Mouse (Mus musculus) gastrocnemius, postnatal 25 days (tissue): ENCODE data around the gene Snap91. TPM values are rescaled to one million over a fixed set of nuclear protein-coding genes. Genes with fewer than 3 reads are reported as not detected.

Experiments used
- DNase-seq: peaks from one replicate; pipeline ENCODE4 v3.0.0; 2022
- total RNA-seq, 2 experiments: library from RNA; stranded (reverse); gene quantifications; 1 replicate in 1 of 2; 2 replicates in 1 of 2; pipeline ENCODE4 v1.2.3; 2021

Gene Snap91
- total RNA-seq, 2 experiments from 2014 or later: 0.21 to 0.51 TPM

DNA sequence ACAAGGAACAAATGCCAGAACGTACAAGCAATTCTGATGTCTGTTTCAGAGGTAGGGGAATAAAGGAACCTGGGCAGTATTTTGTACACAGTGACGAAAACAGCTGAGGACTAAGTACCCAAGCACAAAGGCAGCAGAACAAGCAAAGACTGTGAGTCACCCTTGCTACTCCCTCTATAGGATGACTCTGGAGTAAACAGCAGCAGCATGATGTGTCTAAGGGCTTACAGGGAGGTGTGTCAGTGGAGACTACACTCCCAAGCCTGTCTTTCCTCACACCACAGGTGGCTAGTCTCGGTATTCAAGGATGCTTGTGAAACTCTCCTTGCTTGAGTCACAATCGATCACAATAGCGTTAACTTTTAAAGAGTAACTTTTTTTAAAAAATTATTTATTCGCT, 66.1 kb downstream of the Snap91 start:
- no peak for DNase-seq

DNA sequence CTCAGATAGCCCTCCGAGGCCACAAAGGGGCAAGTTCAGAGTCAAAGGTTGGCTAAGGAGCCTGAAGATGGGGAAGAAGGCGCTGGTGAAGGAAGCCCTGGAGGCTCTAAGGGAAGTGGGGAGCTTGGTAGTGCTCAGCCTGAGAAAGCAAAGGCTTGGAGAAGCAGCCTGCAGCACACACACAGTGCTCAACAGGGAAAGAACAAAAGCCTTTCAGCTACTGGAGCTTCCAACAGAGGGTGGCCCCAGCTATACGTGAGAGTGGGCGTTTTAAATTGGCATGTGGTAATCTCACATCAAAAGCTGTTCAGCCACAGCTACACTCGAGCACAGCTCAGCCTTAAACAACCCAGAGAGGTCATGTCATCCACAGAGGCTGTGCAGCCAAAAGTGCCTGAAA, 67.1 kb downstream of the Snap91 start:
- DNase-seq: no peak

DNA sequence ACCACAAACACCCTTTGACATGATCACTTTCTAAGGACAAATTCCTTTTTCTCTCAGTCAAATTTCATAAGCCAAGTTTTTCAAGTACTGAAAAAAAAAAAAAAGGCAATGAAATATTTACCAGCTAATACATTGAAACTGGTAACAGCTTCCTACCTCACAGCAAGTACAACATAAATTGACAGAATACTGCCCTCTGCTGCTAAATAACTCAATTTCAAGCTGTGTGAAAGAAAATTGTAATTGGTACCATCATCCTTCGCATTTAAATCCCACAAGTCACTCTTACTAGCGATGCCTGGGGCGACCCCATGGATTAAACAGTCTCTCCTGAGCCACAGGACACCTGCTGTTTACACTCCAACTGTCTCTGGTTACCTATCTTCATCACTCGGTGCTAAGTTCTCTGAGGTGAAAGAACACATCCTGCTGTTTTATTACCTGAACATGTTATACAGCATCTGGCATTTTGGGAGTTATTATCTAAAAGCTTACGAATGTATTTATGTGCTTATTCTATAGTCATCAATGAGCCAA, 69.7 kb downstream of the Snap91 start:
- no peak for DNase-seq

DNA sequence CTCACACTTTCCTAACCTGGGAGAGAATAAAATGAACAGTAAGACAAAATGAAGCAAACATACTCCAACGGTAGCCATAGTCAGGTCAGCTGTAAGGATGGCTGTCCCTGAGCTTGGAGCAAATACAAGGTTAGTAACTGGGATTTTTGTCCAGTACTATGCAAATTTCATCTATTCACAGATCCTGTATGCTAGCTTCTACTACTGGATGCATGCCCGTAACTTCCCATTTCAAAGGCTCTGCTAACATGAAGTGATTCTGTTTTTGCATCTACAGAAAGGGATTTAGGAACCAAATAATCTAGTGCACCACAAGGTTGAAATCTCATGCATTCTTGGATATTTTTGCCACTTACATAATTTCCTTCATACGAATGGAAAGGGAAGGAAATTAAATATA, 70.2 kb downstream of the Snap91 start:
- DNase-seq: no peak

DNA sequence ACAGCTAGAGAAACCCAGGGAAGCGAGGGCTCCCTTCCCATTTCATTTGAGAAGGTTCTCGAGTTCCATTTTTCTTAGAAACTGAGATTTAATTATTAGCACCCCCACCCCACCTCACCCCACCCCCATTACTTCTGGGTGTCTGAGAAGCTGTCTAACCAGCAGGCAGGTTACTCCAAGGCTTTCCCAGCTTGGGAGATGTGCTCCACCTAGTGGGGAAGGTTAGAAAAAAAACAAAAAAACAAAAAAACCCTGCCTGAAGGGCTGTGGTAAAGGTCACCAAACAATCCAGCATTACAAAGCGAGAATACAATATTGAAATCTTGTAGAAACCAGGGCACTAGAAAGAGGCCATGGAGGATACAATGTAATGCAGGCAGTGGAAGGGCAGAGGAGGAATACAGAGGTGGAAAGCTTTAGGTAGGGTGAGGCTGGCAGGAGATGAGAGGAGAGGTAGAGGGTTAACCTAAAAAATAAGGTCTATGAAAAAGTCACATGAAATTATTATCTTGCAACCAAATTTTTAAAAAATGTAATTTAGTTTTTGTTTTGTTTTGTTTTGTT, 79.8 kb downstream of the Snap91 start:
- DNase-seq: no peak

DNA sequence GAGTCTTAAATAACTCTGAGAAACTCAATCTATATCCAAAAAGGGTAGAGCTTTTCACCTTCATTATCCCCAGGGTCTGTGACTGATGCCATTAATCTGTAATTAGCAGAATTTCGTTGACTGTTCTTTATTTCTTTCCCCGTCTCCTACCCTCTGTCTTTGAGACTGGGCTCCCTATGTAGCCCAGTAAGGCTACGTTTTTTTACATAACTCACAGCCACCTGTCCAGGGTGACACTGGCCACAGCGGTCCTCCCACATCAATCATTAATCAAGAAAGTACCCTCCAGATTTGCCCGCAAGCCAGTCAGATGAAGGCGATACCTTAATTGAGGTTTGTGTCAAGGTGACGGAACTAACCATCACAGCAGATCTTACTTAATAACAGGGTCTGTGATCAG, 81.4 kb downstream of the Snap91 start:
- no peak for DNase-seq

DNA sequence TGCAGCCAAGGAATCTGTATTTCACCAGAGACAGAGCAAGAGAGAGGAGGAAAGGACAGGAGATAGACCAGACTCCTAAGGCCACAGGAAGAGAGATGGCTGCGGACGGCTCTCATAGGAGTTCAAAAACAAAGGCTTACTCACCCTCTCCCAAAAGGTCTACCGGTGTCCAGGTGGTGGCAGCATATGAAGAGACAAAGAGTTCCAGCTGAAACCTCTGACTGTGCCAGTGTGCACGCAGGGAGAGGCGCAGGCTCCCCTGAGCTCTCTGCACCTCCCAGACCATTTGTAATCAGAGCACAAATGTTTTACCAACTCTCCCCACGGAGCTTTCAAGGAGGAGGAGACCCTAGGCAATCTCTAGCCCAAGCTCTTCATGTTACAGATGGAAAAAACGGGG, 81.8 kb downstream of the Snap91 start:
- no peak for DNase-seq

DNA sequence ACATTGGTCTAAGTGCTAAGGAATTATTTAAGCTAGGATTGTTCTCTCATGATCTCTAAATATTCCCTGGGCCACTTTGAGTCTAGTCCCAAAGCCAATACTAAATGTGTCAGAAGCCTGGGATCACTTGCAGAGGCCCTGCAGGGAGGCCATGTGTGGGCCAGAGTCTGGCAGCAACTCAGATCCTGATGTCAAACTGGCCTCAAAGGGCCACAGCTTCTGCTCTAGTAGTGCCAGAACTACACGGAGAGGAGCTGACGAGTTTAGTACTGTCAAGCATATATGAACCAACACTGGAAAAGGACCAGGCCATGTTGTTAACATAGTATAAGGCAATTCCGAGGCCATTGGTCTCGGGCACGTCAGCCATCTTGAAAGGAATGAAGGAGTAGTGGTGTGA, 82.3 kb downstream of the Snap91 start:
- no peak for DNase-seq

DNA sequence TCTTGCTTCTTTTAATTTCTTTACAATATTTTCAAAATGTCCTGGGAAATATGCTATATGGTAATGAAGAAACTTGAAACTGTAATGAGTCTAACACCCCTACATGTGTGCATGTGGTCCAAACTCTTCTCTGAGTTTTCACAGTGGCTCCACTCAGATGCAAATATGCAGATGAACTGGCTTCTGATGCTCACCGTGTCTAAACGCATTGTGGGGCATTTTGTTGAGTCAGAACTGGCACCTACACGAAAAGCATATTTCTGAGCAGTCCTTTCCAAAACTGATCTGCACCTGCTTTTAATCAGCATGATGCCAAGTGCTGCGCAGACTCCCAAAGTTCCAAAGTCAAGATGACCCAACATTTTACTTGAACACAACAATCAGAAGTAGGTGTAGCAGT, 82.9 kb downstream of the Snap91 start:
- DNase-seq: no peak

DNA sequence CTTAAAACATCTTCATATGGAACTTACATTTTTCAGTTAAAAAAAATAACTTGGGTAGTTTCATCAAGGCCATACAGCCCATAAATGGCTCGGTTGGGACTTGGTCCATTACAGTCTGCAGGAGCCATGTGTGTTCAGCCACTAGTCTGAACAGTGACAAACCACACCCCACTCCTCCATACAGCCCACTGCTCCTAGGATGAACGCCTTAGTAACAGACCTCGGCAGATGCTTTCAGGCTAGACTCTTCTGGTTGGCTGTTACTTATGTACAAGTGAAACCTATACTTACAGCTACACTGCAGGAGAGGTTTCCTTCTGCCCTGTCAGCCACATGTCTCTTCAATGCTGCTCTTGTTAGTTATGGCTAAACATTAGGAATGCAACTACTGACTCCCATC, 85.2 kb downstream of the Snap91 start:
- DNase-seq: no peak

DNA sequence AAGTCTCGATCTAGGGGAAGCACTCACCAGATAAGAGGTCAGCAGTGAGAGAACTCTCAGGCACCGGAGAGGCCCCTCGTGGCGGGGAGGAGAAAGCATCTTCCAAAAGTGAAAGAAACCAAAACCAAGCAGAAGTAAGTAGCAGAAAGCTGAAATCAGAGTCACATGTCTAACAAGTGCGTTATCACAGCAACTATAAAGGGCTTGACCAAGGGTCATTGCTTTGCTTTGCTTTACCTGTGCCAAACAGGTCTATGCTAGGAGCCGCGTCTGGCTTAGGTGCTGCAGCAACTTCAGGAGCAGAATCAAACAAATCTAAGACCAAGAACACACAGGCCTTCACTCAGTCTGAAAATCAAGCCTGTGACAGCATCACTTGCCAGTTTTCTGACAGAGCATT, 88.5 kb downstream of the Snap91 start:
- no peak for DNase-seq

DNA sequence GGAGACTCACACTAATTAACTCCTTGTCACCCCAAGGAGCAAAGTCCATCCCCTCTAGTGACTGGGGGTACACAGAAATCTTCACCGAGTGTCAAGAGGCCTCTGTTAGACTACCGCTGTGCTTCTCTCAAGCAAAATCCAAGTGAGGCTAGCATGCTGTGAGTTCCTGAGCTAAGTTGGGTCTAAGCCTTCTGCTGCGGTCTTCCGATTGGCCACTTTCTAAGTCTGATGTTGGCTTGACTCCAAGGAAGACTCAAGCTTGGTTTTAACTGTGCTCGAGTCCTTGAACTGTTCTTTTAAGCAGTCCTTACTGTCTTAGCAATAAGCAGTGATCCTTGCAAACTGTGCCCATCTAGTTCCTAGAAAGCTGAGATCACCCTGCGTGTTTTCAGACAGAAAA, 91.3 kb downstream of the Snap91 start:
- DNase-seq: no peak

DNA sequence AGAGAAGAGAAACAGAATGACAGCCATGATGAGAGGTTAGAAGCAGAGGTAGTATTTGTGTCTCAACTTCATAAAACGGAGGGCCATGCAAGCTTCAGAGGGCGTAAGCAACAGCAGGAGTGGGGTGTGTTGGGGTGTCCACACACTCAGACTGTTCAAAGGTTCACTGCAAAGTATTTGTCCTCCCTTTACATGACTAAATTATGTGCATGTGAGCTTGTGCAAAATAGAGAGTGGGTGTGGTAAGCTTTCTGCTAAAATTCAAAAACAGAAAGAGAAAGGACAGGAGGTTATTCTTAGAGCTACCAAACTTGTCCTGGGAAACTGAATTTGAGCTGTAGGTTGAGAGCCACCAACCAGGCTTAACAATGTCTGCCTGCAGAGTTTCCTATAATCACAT, 97.6 kb downstream of the Snap91 start:
- no peak for DNase-seq

DNA sequence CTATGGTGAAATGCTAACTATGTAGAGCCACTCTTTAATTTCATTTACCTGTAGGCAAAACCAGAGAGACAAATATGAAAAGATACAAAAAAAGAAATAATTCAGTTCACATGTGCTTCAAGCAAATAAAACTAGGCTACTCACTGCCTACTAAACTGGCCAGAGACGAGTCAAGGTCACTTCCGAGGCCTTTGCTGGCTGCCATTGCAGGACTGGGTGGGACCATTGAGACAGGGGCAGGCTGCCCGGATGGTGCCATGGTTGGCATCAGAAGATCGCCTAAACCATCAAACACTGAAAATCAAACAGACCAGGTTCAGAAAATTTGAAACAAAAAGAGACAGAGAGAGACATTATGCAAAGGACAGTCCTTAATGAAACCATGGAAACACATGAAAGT, 99.0 kb downstream of the Snap91 start:
- DNase-seq: no peak

DNA sequence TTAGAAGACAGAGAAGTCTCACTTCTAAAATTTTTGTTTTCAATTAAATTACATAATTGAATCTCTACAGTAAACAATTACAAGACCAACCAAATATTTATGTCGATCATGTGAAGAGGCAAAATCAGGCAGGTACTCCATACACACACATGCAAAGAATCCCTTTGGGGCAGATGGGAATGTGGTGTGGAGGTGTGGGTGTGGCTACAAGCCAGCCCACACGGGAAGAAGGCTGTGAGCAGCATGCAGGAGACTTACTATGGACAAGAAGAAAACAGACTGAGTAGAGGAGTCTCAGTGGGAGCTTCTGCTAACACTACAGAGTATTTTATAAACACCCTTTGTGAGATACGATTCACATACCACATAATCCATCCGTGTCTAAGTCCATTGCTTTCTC, 102.2 kb downstream of the Snap91 start:
- DNase-seq: no peak

DNA sequence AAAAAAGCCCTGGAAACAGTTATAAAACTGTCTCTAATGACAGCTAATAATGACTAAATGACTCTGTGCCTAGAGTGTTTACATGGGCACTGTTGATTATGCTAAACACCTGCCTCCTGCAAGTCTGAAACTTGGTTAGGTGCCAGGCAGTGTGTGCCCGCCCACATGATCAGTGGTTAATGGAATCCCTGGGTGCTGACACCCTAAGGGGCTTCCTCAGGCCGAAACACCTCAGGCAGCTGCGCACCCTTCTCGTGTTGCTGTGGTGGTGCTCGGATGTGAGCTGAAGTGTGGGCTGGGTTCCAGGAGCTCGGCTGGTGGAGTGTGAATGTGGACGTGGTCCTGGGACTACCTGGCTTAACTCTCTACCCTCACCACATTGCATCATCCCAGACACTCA, 103.1 kb downstream of the Snap91 start:
- DNase-seq: no peak

DNA sequence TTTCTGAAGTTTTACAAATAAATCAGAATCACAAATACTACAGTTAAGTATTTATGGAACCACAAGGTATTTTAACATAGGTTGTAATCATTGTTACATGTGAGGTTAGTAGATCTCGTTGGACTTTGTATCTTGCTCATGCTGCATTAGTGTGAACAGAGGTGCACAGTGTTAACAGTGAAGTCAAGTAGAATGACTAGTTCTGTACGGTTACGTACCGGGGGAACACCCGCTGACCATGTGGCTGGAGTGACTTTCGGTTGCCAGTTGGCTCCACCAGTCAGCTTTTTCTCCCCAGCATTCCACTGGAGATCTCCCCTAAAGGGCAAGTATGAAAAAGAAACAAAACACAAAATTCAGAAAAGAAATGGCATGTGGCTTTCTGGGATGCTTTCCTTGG, 105.1 kb downstream of the Snap91 start:
- DNase-seq: no peak

DNA sequence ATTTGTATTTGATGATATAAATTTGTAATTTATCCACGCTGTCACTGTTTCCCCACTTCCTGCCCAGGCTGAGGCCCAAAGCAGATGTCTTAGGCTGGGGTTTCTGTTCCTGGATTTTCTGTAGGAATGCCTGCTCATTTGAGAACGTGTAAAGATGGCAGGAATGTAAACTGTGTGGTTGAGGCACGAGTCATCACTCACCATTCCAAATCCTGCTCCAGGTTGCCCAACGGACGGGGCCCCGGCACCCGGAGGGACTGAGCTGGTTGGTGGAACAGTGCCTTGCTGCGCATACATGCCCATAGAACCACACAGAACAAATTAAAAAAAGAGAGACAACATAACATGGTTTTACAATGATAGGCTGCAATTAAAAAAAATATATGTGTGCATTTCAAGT, 106.5 kb downstream of the Snap91 start:
- DNase-seq: no peak

DNA sequence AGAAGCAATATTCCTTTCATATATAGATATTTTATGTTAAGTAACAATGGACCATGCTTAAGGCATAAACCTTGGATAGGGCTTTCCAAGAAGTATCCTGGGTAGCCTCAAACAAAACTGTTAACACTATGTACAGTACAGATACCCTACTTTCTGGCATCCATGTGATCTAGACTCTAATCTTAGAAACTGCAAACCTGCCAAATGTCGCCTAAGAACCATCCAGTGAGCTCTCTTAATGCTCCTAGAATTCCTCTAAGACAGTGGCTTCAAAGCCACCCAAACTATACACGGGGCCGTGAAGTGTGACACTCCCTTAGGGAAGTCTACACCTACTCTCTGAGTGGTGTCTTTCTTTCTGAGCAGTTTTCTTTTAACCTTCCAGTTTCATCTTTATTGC, 107.6 kb downstream of the Snap91 start:
- no peak for DNase-seq

DNA sequence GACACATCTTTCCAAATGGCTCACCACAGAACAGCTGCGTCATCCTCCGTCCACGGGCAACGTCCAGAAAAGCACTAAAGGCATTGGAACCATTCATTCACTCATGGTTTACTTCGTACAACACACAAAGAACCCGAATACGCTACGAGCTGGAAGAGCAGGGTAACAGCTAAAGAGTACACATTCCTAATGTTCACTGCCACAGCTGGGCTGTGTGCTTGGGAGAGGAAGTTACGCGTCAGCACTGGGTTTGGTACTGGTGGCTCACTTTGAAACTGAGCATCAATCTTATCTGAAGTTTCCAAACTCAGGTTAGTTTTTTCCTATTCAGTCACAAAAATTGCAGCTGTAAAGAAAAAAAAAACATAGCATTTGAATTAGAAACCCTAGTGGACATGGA, 113.5 kb downstream of the Snap91 start:
- DNase-seq: no peak

DNA sequence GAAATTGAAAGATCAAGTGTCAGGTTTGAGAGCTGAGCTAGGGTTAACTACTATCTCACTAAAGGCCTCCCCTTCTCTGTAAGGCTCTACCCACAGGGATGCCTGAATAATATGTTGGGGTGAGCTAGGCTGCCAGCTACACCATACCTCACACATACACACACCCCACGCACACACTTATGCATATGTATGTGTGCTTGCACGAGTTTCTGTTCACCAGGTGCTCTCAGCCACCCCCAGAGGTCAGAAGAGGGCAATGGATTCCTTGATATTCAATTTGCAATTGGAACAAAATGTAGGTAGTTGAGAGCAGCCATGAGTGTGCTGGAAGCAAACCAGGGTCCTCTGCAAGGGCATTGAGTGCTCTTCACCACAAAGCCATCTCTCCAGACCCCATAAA, 116.5 kb downstream of the Snap91 start:
- DNase-seq: no peak

DNA sequence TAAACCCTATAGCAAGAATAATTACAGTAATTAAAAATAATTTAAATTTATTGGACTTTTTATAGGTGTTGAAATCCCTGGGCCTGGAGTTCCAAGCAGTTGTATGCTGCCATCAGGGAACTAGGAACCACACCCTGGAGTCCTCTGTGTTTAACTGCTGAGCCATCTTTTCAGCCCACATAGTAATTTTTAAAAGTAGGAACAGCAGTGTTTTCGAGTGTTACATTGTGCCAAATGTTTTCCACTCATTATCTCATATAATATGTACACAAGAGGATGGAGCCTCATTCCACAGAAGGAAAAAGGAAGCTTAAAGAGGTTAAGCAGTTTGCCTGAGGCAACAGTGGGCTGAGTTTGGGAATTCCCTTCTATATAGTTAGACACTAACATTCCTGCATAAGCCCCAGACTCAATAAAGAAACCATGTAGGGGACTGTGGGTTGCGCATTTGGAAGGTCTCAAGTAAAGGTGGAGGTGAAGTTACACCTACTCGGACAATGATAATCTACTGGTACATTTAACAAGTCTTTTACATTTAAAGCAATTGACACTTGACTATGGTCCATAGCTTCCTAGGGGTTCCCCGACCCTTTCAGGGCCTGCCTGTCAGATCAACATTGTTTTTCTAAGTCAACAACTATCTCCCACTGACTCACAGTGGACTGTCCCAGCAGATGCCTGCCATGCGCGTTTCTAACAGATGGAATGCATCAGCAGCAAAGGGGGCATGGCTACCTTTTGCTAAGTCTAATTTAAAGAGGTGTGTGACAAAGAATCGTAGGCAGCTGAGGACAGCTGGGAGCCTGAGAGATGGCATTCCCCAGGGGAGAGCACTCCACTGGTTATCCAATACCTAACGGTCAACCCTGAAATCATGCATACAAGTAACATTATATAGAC, 117.7 kb downstream of the Snap91 start:
- no peak for DNase-seq

DNA sequence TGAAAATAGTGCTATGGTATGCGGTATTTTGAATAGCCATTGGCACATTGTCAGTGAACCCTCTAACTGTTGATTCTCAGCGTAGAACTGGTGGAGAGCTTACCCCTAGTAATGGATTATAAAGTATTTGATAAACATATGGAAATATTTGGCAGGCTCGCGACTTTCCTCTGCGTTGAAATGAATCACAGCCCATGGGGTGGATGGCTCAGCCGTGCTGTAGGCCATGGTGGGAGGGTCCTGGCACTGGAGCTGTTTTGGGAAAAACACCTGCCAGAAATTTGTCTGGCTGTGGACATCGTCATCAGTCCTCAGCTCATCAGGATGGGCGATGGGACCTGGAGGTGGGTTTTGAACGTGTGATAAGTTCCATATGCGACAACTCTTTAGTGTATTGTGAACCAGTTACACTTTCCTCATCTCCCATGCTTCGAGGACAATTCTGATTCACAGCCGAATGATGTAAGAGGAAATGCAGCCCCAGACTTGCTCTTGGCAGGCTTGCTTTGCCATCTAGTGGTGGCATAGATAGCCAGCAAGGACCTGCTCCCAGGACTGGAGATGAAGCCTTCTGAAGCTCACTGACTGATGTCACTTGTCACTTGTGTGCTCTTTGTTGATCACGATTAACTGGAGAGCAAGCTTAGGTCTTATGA, 134.4 kb downstream of the Snap91 start:
- DNase-seq: peak; percentile 16
